Mouse (Mus musculus): ENCODE data around the gene F11. TPM values are rescaled to one million over a fixed set of nuclear protein-coding genes. Genes with fewer than 3 reads are reported as not detected.

F11 gene
- 0.14 TPM in 1 of 2 replicates, not detected in the other for polyA plus RNA-seq (2015; fragmentation: Nextera tagmentation; extraction: Ambion mirVana)

DNA sequence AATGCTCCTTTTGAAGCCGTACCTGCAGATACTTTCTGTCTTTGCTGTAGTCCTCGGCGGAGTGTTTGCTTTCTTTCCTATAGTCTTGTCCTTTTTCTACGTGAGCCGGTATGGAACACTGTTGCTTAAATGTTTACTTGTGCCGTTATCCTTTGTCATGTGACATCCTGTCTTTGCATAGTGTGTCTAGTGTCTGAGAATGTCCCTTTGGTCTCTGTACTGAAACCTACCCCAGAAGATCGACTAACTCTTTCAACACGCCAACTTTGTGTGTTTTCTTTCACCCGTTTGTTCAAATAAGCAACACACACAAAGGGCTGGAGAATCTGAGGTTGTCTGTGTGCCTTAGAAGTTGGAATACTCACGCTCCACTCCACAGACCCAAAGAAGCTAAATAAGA is at the start of gene F11:
Gene F11 (minus strand): TSS at position 112 of the 400 bp plus-strand sequence.

DNA sequence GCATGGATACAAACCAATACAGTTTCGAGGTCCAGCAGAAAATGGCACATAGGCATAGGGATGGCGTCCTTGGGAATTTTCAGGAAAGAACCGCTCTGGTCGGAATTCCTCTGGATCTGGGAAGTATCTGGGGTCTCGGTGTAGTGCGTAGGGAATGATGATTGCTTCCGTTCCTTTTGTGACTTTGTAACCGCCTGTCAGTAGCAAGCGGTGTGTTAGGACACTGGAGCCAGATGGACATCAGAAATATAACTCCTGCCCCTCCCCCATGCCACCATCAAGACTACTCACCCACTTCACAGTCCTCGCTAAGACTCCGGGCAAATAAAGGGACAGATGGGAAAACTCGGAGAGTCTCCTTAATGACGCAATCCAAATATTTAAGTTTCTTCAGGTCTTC is 46.5 kb upstream of the F11 start, which contains the start of gene Gm45753:
Gene Gm45753 (minus strand): TSS at position 101 of the 400 bp plus-strand sequence.

DNA sequence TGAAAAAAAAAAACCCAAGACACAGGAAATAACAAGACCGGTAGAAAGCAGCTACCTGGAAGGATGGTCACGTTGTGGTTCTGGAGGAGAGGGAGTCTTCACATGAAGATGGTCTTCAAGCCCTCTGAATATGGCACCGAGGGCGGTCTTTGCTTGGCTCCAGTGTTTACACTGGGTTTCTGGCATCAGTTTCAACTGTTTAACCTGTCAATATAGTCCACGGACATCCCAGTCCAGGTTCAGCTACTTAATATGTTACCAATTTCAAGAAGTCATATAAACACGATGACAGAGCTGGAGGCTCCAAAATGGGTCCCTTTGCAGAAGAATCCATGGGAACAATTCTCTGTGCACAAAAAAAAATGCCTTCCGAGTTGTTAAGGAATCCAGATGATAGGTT is 32.9 kb upstream of the F11 start, which contains the start of gene Klkb1:
Gene Klkb1 (minus strand): TSS at position 173 of the 400 bp plus-strand sequence.

Other genes starting within 250 kb of the F11 start
- gene Mtnr1a, start 192.9 kb downstream of the F11 start, polyA plus RNA-seq (2015; fragmentation: Nextera tagmentation; extraction: Ambion mirVana): 0.07 TPM in 1 of 2 replicates, not detected in the other
- gene Klkb1, start 32.8 kb upstream of the F11 start, polyA plus RNA-seq (2015; fragmentation: Nextera tagmentation; extraction: Ambion mirVana): not detected in 2 replicates
- gene Gm45753, start 46.4 kb upstream of the F11 start, polyA plus RNA-seq (2015; fragmentation: Nextera tagmentation; extraction: Ambion mirVana): 0.10 TPM in 1 of 2 replicates, not detected in the other
- 3.1 and 3.2 TPM in 2 replicates for gene Cyp4v3, start 71.2 kb upstream of the F11 start, polyA plus RNA-seq (2015; fragmentation: Nextera tagmentation; extraction: Ambion mirVana)
- gene Fam149a, start 120.3 kb upstream of the F11 start, polyA plus RNA-seq (2015; fragmentation: Nextera tagmentation; extraction: Ambion mirVana): 13.7 and 15.8 TPM in 2 replicates
- 5.6 and 6.9 TPM in 2 replicates for gene Tlr3, start 149.0 kb upstream of the F11 start, polyA plus RNA-seq (2015; fragmentation: Nextera tagmentation; extraction: Ambion mirVana)
- gene Sorbs2, start 245.8 kb upstream of the F11 start, polyA plus RNA-seq (2015; fragmentation: Nextera tagmentation; extraction: Ambion mirVana): 111 and 132 TPM in 2 replicates

Data from urinary bladder, postnatal 0 days (tissue).